Mouse (Mus musculus): ENCODE measurements around the gene Htr6.

- no peak for TF ChIP-seq POLR2A (IDR thresholded peaks at IDR 0.05; ENCODE audit: borderline replicate concordance, control insufficient read depth, low read depth, low read length)
- TF ChIP-seq CTCF (IDR thresholded peaks at IDR 0.05; ENCODE audit: control insufficient read depth, insufficient read depth, low read length) = no peak
These were observed 41.1 kb upstream of the Htr6 start for GRCm38 (mm10) chr4:139116356-139117063.

Data from bone marrow, adult 2 months (tissue).